Mouse (Mus musculus): Measurements from ENCODE around the gene Snrnp25. TPM values are rescaled to one million over a fixed set of nuclear protein-coding genes. Genes with fewer than 3 reads are reported as not detected.
"Not testable (repeated sequence)": the region's sequence is repeated elsewhere in the genome, so short reads cannot be mapped to it uniquely, and the experiment has no call there.

The Snrnp25 gene
- polyA plus RNA-seq, 1 experiment = 18.9 TPM

- no peak for DNase-seq (ENCODE audit: low read depth)
Measured at GRCm38 (mm10) chr11:32194626-32195025, 10.6 kb upstream of the Snrnp25 start.

- DNase-seq (ENCODE audit: low read depth) = no peak
Measured at GRCm38 (mm10) chr11:32195867-32196540, 9.2 kb upstream of the Snrnp25 start.

GRCm38 (mm10) chr11:32196727-32197126 is 8.5 kb upstream of the Snrnp25 start:
- DNase-seq (ENCODE audit: low read depth) = no peak

- DNase-seq (ENCODE audit: low read depth) = no peak
Measured at GRCm38 (mm10) chr11:32197766-32198165, 7.4 kb upstream of the Snrnp25 start.

- no peak for DNase-seq (ENCODE audit: low read depth)
Measured at GRCm38 (mm10) chr11:32198256-32198955, 6.8 kb upstream of the Snrnp25 start.

- DNase-seq (ENCODE audit: low read depth) = no peak
Measured at GRCm38 (mm10) chr11:32199230-32199629, 6.0 kb upstream of the Snrnp25 start.

- DNase-seq (ENCODE audit: low read depth) = no peak
Measured at GRCm38 (mm10) chr11:32200075-32200601, 5.1 kb upstream of the Snrnp25 start, which contains the start of gene Il9r. Il9r (minus strand) TSS chr11:32200279.

- DNase-seq (ENCODE audit: low read depth) = not testable (repeated sequence)
Measured at GRCm38 (mm10) chr11:32200992-32201391, 4.2 kb upstream of the Snrnp25 start.

GRCm38 (mm10) chr11:32201922-32202685 is 3.1 kb upstream of the Snrnp25 start:
- DNase-seq (ENCODE audit: low read depth) = no peak

GRCm38 (mm10) chr11:32210623-32211022 is 5.4 kb downstream of the Snrnp25 start:
- DNase-seq (ENCODE audit: low read depth) = no peak

GRCm38 (mm10) chr11:32215372-32216162 is 10.4 kb downstream of the Snrnp25 start:
- DNase-seq (ENCODE audit: low read depth) = no peak

GRCm38 (mm10) chr11:32216851-32217250 is 11.6 kb downstream of the Snrnp25 start:
- no peak for DNase-seq (ENCODE audit: low read depth)

- no peak for DNase-seq (ENCODE audit: low read depth)
Measured at GRCm38 (mm10) chr11:32218501-32219050, 13.4 kb downstream of the Snrnp25 start.

GRCm38 (mm10) chr11:32219287-32219686 is 14.1 kb downstream of the Snrnp25 start:
- no peak for DNase-seq (ENCODE audit: low read depth)

- DNase-seq (ENCODE audit: low read depth) = no peak
Measured at GRCm38 (mm10) chr11:32220607-32221224, 15.5 kb downstream of the Snrnp25 start.

- no peak for DNase-seq (ENCODE audit: low read depth)
Measured at GRCm38 (mm10) chr11:32221225-32221950, 16.2 kb downstream of the Snrnp25 start.

GRCm38 (mm10) chr11:32221951-32222409 is 16.8 kb downstream of the Snrnp25 start, which contains the start of gene Rhbdf1:
Rhbdf1 (minus strand) TSS chr11:32222300.
- no peak for DNase-seq (ENCODE audit: low read depth)

- DNase-seq (ENCODE audit: low read depth) = no peak
Measured at GRCm38 (mm10) chr11:32222570-32223194, 17.5 kb downstream of the Snrnp25 start.

- DNase-seq (ENCODE audit: low read depth) = no peak
Measured at GRCm38 (mm10) chr11:32223297-32223967, 18.2 kb downstream of the Snrnp25 start.

All from gonadal fat pad, adult 2 months (tissue).